Mouse (Mus musculus) ES-Bruce4 (cell line): Measurements from ENCODE around the gene Mid1.

ENCODE experiments used
- CTCF ChIP-seq: IDR thresholded peaks from one replicate; pipeline ENCODE4 v1.8.1; 2011; ENCODE audit warnings: low read depth, low read length
- EP300 ChIP-seq: IDR thresholded peaks from 2 replicates; pipeline ENCODE4 v1.6.1; 2011; ENCODE audit warnings: low read depth, low read length; ENCODE audit not compliant: insufficient read depth
- POLR2A ChIP-seq: IDR thresholded peaks from one replicate; pipeline ENCODE4 v1.8.1; 2011; ENCODE audit warnings: low read length; ENCODE audit not compliant: insufficient read depth

DNA sequence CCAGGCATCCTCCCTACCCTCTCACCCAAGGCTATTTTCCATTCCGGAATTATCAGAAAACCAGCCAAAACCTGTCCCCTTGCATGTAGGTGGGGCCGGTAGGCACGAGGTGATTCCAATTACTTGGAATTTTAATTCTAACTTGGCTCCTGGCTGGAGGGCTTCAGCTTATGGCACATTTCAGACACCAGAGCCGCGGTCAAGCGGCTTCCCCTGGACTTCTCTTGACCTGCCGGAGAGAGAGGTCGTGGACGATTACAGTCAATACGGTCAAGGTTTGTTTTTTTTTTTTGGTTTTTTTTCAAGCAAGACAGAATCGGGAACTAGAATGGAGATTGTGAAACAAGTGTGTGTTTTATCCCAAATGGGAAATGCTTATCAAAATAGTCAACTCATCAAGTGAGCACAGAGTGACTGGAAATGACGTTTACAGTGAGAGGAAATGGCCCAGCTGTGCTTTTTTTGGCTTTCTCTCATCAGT is 295.9 kb downstream of the Mid1 start:
- TF ChIP-seq POLR2A (no peak), CTCF (no peak), EP300 (no peak)
